Mouse (Mus musculus) brain, embryonic 14.5 days (tissue): ENCODE measurements at regions not wholly inside any gene's neighbourhood (a gene's known extent, or its start where the extent isn't known, plus 50 kb on each side); places are given as distances from the start of the nearest gene placed in this dataset.

Source experiments
- DNase-seq: peaks from one replicate; pipeline ENCODE4 v3.0.0-alpha.2; 2011; ENCODE audit warnings: low read depth
- CTCF ChIP-seq: fragments of 200-500 bp; IDR thresholded peaks from 2 replicates; pipeline ENCODE4 v1.5.1; 2012; ENCODE audit warnings: inconsistent platforms, mild to moderate bottlenecking, moderate library complexity, borderline replicate concordance; ENCODE audit not compliant: insufficient read depth, insufficient read length; ENCODE audit errors: extremely low read depth
- POLR2A ChIP-seq: fragments of 200-500 bp; IDR thresholded peaks from 2 replicates; pipeline ENCODE4 v1.6.1; 2012; ENCODE audit warnings: mild to moderate bottlenecking, inconsistent platforms, borderline replicate concordance; ENCODE audit not compliant: poor library complexity, insufficient read depth, insufficient read length, severe bottlenecking; ENCODE audit errors: extremely low read depth

DNA sequence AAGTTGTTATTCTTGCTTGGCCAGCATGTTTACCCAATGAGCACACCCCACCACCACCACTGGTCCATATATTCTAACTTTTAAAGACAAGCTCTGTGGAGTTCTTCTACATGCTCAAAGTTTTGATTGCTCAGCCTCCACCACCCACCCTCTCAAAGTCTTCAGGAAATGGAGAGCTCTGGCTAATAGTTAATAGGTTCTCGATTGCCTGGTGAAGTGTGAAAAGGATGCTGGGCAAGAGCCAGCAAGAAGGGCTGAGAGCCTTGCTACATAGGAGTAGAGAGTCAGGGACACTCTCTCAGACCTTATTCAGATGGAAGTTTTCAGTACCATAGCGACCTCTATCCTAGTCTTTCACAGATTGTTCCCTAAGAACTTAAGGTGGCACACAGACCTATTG is 199.4 kb upstream of the Pkdcc start:
- no peak for TF ChIP-seq CTCF
- TF ChIP-seq POLR2A, result no peak

DNA sequence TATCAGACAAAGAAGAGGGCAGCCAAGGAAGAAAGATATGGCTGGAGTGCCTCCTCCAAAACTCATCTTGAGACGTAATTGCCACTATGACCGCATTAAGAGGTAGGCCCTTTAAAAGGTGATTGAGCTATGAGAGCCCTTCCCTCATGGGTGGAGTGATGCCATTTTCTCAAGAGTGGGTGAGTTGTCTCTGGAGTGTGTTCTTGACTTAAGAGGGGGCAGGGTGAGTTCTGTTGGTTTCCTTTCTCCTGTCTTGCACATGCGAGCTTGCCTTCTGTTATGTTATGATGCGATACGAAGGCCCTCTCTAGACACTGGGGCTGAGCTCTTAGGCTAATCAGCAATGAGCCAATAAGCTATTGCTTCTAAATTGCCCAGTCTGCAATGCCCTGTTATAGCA is 198.2 kb upstream of the Pkdcc start:
- TF ChIP-seq POLR2A (no peak), CTCF (no peak)
- DNase-seq, result no peak

More for the DNA sequence above, 199.4 kb upstream of the Pkdcc start:
- DNase-seq, result no peak

DNA sequence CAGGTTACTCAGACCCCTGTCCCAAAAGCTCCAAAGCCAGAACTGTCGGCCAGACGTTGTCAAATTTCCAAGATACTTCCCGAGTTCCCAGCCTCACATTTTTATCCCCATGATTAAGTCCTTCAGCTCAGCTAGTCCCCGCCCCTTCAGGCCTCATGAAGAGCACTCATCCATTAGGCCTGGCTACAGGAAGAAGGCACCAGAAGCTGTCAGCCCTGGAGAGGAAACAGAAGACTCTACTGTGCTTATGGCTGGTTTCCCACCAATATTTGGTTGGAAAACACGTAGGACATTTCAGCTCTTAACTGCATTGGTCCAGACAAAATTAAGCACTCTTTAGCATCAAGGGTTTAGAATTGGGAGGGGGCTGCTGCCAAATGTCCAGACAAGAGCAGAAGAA is 195.8 kb upstream of the Pkdcc start:
- no peak for DNase-seq
- TF ChIP-seq CTCF, result no peak
- TF ChIP-seq POLR2A, result no peak

DNA sequence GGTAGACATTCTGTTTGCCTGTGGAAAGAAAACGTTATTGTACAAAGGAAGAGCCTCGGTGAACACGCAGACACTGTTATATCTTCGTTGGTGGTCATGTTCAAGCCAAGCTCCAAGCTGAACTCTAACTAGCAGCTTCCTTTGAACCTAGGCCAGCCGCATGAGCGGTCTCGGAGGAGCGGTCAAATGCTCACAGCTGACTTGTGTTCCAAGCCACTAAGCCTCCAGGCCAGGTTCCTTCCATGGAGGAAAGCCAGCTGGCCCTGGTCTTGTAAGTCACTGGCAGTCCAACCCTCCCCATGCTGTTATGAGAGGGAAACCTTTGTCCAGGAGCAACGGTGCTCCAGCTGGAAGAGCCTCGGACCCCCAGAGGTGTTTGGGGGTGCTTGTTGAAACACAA is 194.5 kb upstream of the Pkdcc start:
- peak; percentile 49 for DNase-seq
- TF ChIP-seq CTCF (no peak), POLR2A (no peak)

DNA sequence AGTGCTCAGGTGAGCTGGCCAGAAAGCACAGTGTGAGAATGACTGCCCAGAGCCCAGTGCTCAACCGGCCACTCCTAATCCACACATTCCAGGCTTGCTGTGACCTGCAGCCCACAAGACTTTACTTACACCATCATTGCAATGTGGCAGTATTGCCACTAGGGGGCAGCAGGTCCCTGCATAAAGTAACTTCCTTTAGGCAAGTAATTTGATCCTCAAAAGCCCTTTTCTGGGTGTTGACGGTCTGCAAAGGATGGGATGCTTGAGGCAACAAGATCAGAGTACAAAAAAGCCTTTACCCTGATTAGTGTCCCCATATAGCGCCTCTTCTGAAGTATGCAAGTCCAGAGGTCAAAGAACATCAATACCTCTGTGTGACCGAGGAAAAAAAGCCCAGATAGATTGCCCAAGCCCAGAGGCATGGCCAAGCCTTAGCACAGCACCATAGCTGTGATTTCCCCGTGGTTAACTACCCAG is 189.7 kb upstream of the Pkdcc start:
- peak; percentile 95 for DNase-seq
- no peak for TF ChIP-seq POLR2A
- TF ChIP-seq CTCF, result peak; percentile 87; the same call in 1 of the 2 replicates

DNA sequence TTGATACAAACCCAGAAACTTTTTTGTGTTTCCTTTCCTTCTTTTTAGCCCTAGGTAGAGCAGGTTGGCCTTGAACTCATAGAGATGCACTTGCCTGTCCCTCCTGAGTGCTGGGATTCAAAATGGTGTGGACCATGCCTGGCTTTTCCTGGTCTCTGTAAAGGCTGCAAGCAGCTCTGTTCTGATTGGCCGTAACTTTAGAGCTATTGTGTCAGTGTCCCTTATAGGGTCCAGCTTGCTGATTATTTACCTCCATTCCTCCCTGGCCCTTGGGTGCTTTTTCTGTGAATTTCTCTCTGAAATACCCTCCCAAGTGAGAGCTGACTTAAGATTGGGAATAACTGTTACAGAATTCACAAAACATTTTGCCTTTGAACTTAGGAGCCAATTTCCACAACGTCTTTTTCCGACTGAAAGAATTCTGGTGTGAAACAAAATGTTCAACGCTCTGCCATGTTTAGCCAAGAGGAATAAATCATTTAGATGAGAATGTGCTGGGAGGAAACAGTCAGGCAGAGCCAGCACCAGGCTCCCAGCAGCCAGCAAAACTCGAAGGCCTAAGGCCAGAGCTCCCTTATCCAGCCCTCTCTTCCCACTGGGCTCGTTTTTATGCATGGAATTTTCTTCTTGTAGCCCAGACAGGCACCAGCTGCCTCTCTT is 180.0 kb upstream of the Pkdcc start:
- peak; percentile 25 for DNase-seq
- TF ChIP-seq CTCF (no peak), POLR2A (no peak)

DNA sequence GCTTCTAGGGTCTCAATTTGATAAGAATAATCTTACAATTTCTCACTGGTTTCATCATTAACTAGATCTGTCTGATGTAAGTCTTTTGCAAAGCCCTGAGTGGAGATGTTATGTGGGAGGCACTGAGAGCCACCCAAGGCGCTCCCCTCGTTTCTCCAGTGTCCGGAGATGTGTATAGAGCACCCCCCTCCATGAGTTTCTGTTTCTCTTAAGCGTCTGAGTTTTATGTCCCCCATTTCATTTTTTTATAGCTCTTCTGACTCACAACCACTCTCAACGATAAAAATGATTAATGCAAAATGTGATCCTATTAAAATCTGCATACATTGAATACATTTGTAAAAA is 179.5 kb upstream of the Pkdcc start:
- no peak for DNase-seq
- TF ChIP-seq POLR2A (no peak), CTCF (no peak)

DNA sequence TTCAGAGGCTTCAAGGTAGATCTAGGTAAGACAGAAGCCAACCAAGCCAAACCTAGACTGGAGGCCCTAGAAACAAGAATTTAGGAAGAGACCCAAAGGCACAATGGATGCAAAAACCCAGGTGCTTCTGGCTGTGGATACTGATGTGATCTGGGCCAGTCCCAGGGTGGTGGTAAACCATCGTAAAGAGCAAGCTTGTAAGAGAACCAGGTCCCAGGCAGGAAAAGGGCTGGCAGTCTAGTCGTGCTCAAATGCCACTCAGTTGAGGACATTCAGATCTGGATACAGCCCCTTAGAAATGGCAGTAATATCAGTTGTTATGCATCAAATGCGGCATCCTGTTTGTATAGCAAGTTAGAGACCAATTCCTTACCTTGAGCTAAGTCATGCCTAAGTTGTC is 175.5 kb upstream of the Pkdcc start:
- DNase-seq, result no peak
- TF ChIP-seq CTCF, result no peak
- TF ChIP-seq POLR2A, result no peak

DNA sequence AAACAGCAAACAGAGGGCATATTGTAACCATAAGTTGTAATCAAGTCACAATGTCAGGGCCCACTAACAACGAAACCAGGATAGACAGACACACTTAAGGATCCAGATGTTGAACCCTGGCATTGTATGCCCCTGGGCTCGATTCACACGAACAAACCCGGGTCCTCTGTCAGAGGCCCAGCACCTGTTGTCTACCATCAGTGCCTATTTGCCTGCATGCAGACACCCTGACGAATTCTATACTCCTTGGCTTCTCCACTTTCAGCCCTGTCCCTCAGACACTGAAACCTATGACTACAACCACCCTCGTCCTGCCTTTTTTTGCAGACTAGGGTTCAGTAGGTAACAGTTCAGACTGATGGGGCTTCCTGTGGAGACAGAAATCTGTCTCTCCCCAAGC is 170.6 kb upstream of the Pkdcc start:
- DNase-seq, result no peak
- TF ChIP-seq CTCF (no peak), POLR2A (no peak)

DNA sequence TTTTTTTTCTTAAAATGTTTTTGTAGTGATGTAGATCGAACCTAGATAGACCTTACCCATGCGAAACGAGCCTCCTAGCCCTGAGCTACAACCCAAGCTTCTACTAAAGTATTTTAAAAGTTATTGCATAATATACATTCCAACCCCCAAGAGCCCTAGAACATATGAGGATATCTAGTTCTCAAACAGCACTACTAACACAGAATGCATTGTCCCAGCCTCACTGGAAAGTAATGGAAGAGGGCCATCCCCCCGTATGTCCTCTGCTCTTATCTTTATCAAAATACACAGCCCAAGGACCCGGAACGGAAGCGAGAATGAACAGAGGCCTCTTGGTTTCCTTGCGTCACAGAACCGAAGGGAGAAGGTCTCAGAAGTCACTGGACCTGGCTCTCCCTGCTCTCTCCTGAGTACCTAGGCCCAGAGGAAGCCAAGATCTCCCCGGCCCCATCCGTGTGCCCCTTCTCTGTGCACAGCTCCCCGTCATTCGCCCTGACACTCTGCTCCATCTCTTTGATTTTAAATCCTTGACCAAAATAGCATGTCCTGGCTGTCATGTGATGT is 165.0 kb upstream of the Pkdcc start:
- TF ChIP-seq POLR2A (no peak), CTCF (no peak)
- no peak for DNase-seq

DNA sequence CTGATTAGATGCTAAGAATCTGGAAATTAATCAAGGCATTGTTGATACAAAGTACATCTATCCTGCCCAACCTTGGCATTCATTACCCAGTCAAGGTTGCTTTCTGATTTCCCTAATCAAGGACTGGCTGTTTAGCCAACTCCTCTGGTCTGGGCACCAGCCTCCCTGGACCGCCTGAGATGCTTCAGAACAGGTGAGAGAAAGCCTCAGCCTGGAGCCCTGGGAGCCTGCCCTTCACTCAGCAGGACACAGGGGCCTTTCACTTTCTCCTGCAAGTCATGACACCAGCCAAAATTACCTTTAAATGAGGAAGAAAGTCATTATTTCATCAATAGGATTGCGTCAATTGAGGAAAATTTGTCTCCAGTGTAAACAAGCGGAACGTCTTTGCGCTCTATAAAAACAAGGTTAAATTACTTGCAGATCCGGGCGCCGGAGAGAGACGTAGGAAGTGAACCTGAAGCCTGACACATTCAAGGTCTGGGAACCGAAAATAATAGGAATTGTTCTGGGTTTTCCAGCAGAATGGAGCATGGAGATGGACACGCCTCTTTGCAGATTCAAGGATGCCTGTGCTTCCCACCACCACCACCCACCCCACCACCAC is 164.4 kb upstream of the Pkdcc start:
- TF ChIP-seq POLR2A (no peak), CTCF (no peak)
- DNase-seq, result peak; percentile 34
